Mouse (Mus musculus): ENCODE measurements around the gene Plekhh2.

GRCm38 (mm10) chr17:84656205-84656604, 144.5 kb downstream of the Plekhh2 start:
- TF ChIP-seq CTCF (conservative IDR thresholded peaks at IDR 0.05; ENCODE audit: insufficient read depth, insufficient read length, low read depth, low read length) = no peak
- no peak for TF ChIP-seq POLR2A (IDR thresholded peaks at IDR 0.05; ENCODE audit: low read depth, low read length)
